Mouse (Mus musculus) layer of hippocampus, postnatal 14 days (tissue): Measurements from ENCODE around the gene Ltbp3. TPM values are rescaled to one million over a fixed set of nuclear protein-coding genes. Genes with fewer than 3 reads are reported as not detected.

ENCODE experiments used
- DNase-seq, 2 experiments: peaks; one replicate each; pipeline ENCODE4 v3.0.0; 2021 to 2022; ENCODE audit warnings: low spot score in 2 of 2, mixed read lengths in 1 of 2
- total RNA-seq, 2 experiments: library from RNA; stranded (reverse); gene quantifications; 2 replicates each; pipeline ENCODE4 v1.2.3; 2021

Gene Ltbp3
- total RNA-seq, 2 experiments from 2014 or later = 24.7 to 32.7 TPM

GRCm38 (mm10) chr19:5749476-5749875 is 8.8 kb downstream of the Ltbp3 start:
- DNase-seq = no peak

- no peak for DNase-seq
Measured at GRCm38 (mm10) chr19:5750951-5751350, 10.2 kb downstream of the Ltbp3 start.

GRCm38 (mm10) chr19:5751742-5752141 is 11.0 kb downstream of the Ltbp3 start:
- no peak for DNase-seq

GRCm38 (mm10) chr19:5756321-5756985 is 15.7 kb downstream of the Ltbp3 start:
- DNase-seq = peak; percentile 62 to 82

- no peak for DNase-seq
Measured at GRCm38 (mm10) chr19:5756991-5757636, 16.4 kb downstream of the Ltbp3 start.

GRCm38 (mm10) chr19:5758878-5759403 is 18.2 kb downstream of the Ltbp3 start:
- DNase-seq = no peak

GRCm38 (mm10) chr19:5763163-5763562 is 22.5 kb downstream of the Ltbp3 start:
- DNase-seq = no peak

- DNase-seq = no peak
Measured at GRCm38 (mm10) chr19:5767271-5767670, 26.6 kb downstream of the Ltbp3 start.

- DNase-seq = no peak
Measured at GRCm38 (mm10) chr19:5770311-5770710, 29.6 kb downstream of the Ltbp3 start.

GRCm38 (mm10) chr19:5770925-5771860 is 30.5 kb downstream of the Ltbp3 start, which contains the start of gene Scyl1:
Gene Scyl1 (minus strand): TSS chr19:5771419.
- peak; percentile 92 to 93 for DNase-seq

- DNase-seq = no peak
Measured at GRCm38 (mm10) chr19:5777387-5778032, 36.8 kb downstream of the Ltbp3 start.

- no peak for DNase-seq
Measured at GRCm38 (mm10) chr19:5778312-5778711, 37.6 kb downstream of the Ltbp3 start.

GRCm38 (mm10) chr19:5780203-5780602 is 39.5 kb downstream of the Ltbp3 start:
- no peak for DNase-seq

- DNase-seq = no peak
Measured at GRCm38 (mm10) chr19:5781532-5781931, 40.8 kb downstream of the Ltbp3 start.

- no peak for DNase-seq
Measured at GRCm38 (mm10) chr19:5782121-5782520, 41.4 kb downstream of the Ltbp3 start.

GRCm38 (mm10) chr19:5784958-5785577 is 44.4 kb downstream of the Ltbp3 start:
- no peak for DNase-seq

- peak; percentile 81 to 85 for DNase-seq
Measured at GRCm38 (mm10) chr19:5786441-5787114, 45.9 kb downstream of the Ltbp3 start.

- peak; percentile 90 to 93 for DNase-seq
Measured at GRCm38 (mm10) chr19:5787128-5787635, 46.5 kb downstream of the Ltbp3 start.

- no peak for DNase-seq
Measured at GRCm38 (mm10) chr19:5787920-5788319, 47.2 kb downstream of the Ltbp3 start.

GRCm38 (mm10) chr19:5788620-5789019 is 47.9 kb downstream of the Ltbp3 start:
- no peak for DNase-seq
